ENCODE assay signal across 19 mouse cellular contexts in genomic region chr2:52287436-52287835, GRCm38 (mm10).
"Had no signal": no experiment of that assay in that cellular context is flagged by ENCODE, and none has a peak within 500 bp of the region (broad histone marks: within the 10 kb centered on the region; RNA-seq: fewer than 3 reads in every experiment).

No protein-coding gene starts in this region.

- H3K36me3 ChIP-seq: midbrain, embryonic 10.5 days; midbrain, embryonic 12.5 days; neural tube, embryonic 13.5 days; neural tube, embryonic 15.5 days had no signal

- H3K27me3 ChIP-seq: midbrain, embryonic 12.5 days; neural tube, embryonic 13.5 days; neural tube, embryonic 15.5 days had no signal

- H3K9me3 ChIP-seq: midbrain, embryonic 10.5 days; midbrain, embryonic 12.5 days; neural tube, embryonic 13.5 days; neural tube, embryonic 15.5 days had no signal

- ATAC-seq: midbrain, embryonic 16.5 days had no signal

- H3K9ac ChIP-seq: lung, embryonic 14.5 days; midbrain, embryonic 12.5 days; neural tube, embryonic 13.5 days; neural tube, embryonic 15.5 days had no signal

- H3K4me1 ChIP-seq: midbrain, embryonic 10.5 days; midbrain, embryonic 12.5 days; neural tube, embryonic 15.5 days had no signal

- H3K27ac ChIP-seq: midbrain, embryonic 10.5 days; midbrain, embryonic 12.5 days; neural tube, embryonic 13.5 days; neural tube, embryonic 15.5 days had no signal

- H3K4me3 ChIP-seq: midbrain, embryonic 10.5 days; midbrain, embryonic 12.5 days; myocyte; neural tube, embryonic 13.5 days; neural tube, embryonic 15.5 days had no signal

- DNase-seq: lung, adult 18-20 months; lung, embryonic 14.5 days; lung, postnatal 10 days; lung, postnatal 4 days; midbrain, embryonic 14.5 days; retina, postnatal 1 day; right cerebral cortex, adult 18-20 months; right cerebral cortex, postnatal 25 days; right cerebral cortex, postnatal 4 days; spleen, adult 18-20 months; thymus, adult 2 months; thymus, postnatal 25 days; thymus, postnatal 4 days had no signal

- H3K4me2 ChIP-seq: lung, embryonic 14.5 days; midbrain, embryonic 12.5 days; neural tube, embryonic 13.5 days; neural tube, embryonic 15.5 days had no signal
